Mouse (Mus musculus) heart, adult 2 months (tissue): ENCODE data around the gene Sema6c.

ENCODE experiments used
- CTCF ChIP-seq: fragments of 200-600 bp; IDR thresholded peaks from 2 replicates; pipeline ENCODE4 v1.8.1; 2022; ENCODE audit warnings: antibody characterized with exemption, mild to moderate bottlenecking, moderate library complexity
- EP300 ChIP-seq: fragments of 200-500 bp; IDR thresholded peaks from 2 replicates; pipeline ENCODE4 v1.6.1; 2011; ENCODE audit warnings: low read depth, low read length, control low read depth; ENCODE audit not compliant: insufficient read depth
- POLR2A ChIP-seq: fragments of 200-500 bp; IDR thresholded peaks from 2 replicates; pipeline ENCODE4 v1.6.1; 2011; ENCODE audit warnings: mild to moderate bottlenecking, low read depth, low read length, control low read depth; ENCODE audit not compliant: insufficient read depth

GRCm38 (mm10) chr3:95140795-95141194 is 19.5 kb upstream of the Sema6c start:
- TF ChIP-seq CTCF (no peak), POLR2A (no peak), EP300 (no peak)
